Mouse (Mus musculus): ENCODE measurements at regions not wholly inside any gene's neighbourhood (a gene's known extent, or its start where the extent isn't known, plus 50 kb on each side); places are given as distances from the start of the nearest gene placed in this dataset.

GRCm38 (mm10) chr8:92102521-92102920 lies 254.9 kb upstream of the Irx5 start:
- ATAC-seq (ENCODE audit: extremely low read depth, insufficient number of reproducible peaks, low FRiP score, poor library complexity, severe bottlenecking) (no peak), DNase-seq (ENCODE audit: low spot score) (no peak)
- Histone ChIP-seq H3K9me3 (replicated peaks) (peaks cover 61% of the 10 kb centered on the region), H3K36me3 (replicated peaks) (no peaks in the 10 kb centered on the region), H3K4me3 (ENCODE audit: low read depth, low read length) (no peak overlapping the region), H3K27me3 (ENCODE audit: insufficient read depth, low read length) (no peaks in the 10 kb centered on the region), H3K4me1 (ENCODE audit: insufficient read depth, low read depth, low read length) (no peaks in the 10 kb centered on the region)
- TF ChIP-seq GATA2 (IDR thresholded peaks at IDR 0.05; ENCODE audit: borderline replicate concordance, low read depth, low read length) (no peak), GATA1 (IDR thresholded peaks at IDR 0.05; ENCODE audit: borderline replicate concordance, low read length) (no peak), POLR2AphosphoS5 (IDR thresholded peaks at IDR 0.05; ENCODE audit: insufficient replicate concordance, low read depth, low read length) (no peak), CTCF (IDR thresholded peaks at IDR 0.05; ENCODE audit: low read depth, low read length) (no peak), TAL1 (conservative IDR thresholded peaks at IDR 0.05; ENCODE audit: low read depth, low read length) (no peak)

GRCm38 (mm10) chr8:92095276-92095675 lies 262.1 kb upstream of the Irx5 start:
- Histone ChIP-seq H3K4me3 (ENCODE audit: low read depth, low read length) (no peak overlapping the region), H3K4me1 (ENCODE audit: insufficient read depth, low read depth, low read length) (no peaks in the 10 kb centered on the region), H3K9me3 (replicated peaks) (peaks cover 49% of the 10 kb centered on the region), H3K27me3 (ENCODE audit: insufficient read depth, low read length) (no peaks in the 10 kb centered on the region), H3K36me3 (replicated peaks) (no peaks in the 10 kb centered on the region)
- ATAC-seq (ENCODE audit: extremely low read depth, insufficient number of reproducible peaks, low FRiP score, poor library complexity, severe bottlenecking) = no peak
- TF ChIP-seq GATA1 (IDR thresholded peaks at IDR 0.05; ENCODE audit: borderline replicate concordance, low read length) (no peak), GATA2 (IDR thresholded peaks at IDR 0.05; ENCODE audit: borderline replicate concordance, low read depth, low read length) (no peak), TAL1 (conservative IDR thresholded peaks at IDR 0.05; ENCODE audit: low read depth, low read length) (no peak), CTCF (IDR thresholded peaks at IDR 0.05; ENCODE audit: low read depth, low read length) (no peak), POLR2AphosphoS5 (IDR thresholded peaks at IDR 0.05; ENCODE audit: insufficient replicate concordance, low read depth, low read length) (no peak)
- DNase-seq (ENCODE audit: low spot score) = no peak

- ATAC-seq (ENCODE audit: extremely low read depth, insufficient number of reproducible peaks, low FRiP score, poor library complexity, severe bottlenecking) = no peak
- Histone ChIP-seq H3K9me3 (replicated peaks) (peaks cover 33% of the 10 kb centered on the region), H3K36me3 (replicated peaks) (no peaks in the 10 kb centered on the region), H3K4me1 (ENCODE audit: insufficient read depth, low read depth, low read length) (no peaks in the 10 kb centered on the region), H3K27me3 (ENCODE audit: insufficient read depth, low read length) (no peaks in the 10 kb centered on the region), H3K4me3 (ENCODE audit: low read depth, low read length) (no peak overlapping the region)
- TF ChIP-seq CTCF (IDR thresholded peaks at IDR 0.05; ENCODE audit: low read depth, low read length) (no peak), GATA1 (IDR thresholded peaks at IDR 0.05; ENCODE audit: borderline replicate concordance, low read length) (no peak), GATA2 (IDR thresholded peaks at IDR 0.05; ENCODE audit: borderline replicate concordance, low read depth, low read length) (no peak), TAL1 (conservative IDR thresholded peaks at IDR 0.05; ENCODE audit: low read depth, low read length) (no peak), POLR2AphosphoS5 (IDR thresholded peaks at IDR 0.05; ENCODE audit: insufficient replicate concordance, low read depth, low read length) (no peak)
- no peak for DNase-seq (ENCODE audit: low spot score)
Measured at GRCm38 (mm10) chr8:92084124-92084523, 273.3 kb upstream of the Irx5 start.

GRCm38 (mm10) chr8:92081900-92082299 lies 275.5 kb upstream of the Irx5 start:
- TF ChIP-seq POLR2AphosphoS5 (IDR thresholded peaks at IDR 0.05; ENCODE audit: insufficient replicate concordance, low read depth, low read length) = no peak
- TF ChIP-seq GATA1 (IDR thresholded peaks at IDR 0.05; ENCODE audit: borderline replicate concordance, low read length) = no peak
- TF ChIP-seq GATA2 (IDR thresholded peaks at IDR 0.05; ENCODE audit: borderline replicate concordance, low read depth, low read length) = no peak
- TF ChIP-seq TAL1 (conservative IDR thresholded peaks at IDR 0.05; ENCODE audit: low read depth, low read length) = no peak
- TF ChIP-seq CTCF (IDR thresholded peaks at IDR 0.05; ENCODE audit: low read depth, low read length) = no peak
- DNase-seq (ENCODE audit: low spot score) (no peak), ATAC-seq (ENCODE audit: extremely low read depth, insufficient number of reproducible peaks, low FRiP score, poor library complexity, severe bottlenecking) (no peak)
- H3K36me3 ChIP-seq (replicated peaks) = no peaks in the 10 kb centered on the region
- H3K27me3 ChIP-seq (ENCODE audit: insufficient read depth, low read length) = no peaks in the 10 kb centered on the region
- no peaks in the 10 kb centered on the region for H3K4me1 ChIP-seq (ENCODE audit: insufficient read depth, low read depth, low read length)
- H3K4me3 ChIP-seq (ENCODE audit: low read depth, low read length) = no peak overlapping the region
- peaks cover 44% of the 10 kb centered on the region for H3K9me3 ChIP-seq (replicated peaks)

- H3K4me3 ChIP-seq (ENCODE audit: low read depth, low read length) = no peak overlapping the region
- H3K9me3 ChIP-seq (replicated peaks) = peaks cover 51% of the 10 kb centered on the region
- no peak for ATAC-seq (ENCODE audit: extremely low read depth, insufficient number of reproducible peaks, low FRiP score, poor library complexity, severe bottlenecking)
- H3K4me1 ChIP-seq (ENCODE audit: insufficient read depth, low read depth, low read length) = no peaks in the 10 kb centered on the region
- TF ChIP-seq POLR2AphosphoS5 (IDR thresholded peaks at IDR 0.05; ENCODE audit: insufficient replicate concordance, low read depth, low read length) = no peak
- no peak for TF ChIP-seq GATA2 (IDR thresholded peaks at IDR 0.05; ENCODE audit: borderline replicate concordance, low read depth, low read length)
- TF ChIP-seq CTCF (IDR thresholded peaks at IDR 0.05; ENCODE audit: low read depth, low read length) = no peak
- no peak for TF ChIP-seq GATA1 (IDR thresholded peaks at IDR 0.05; ENCODE audit: borderline replicate concordance, low read length)
- TF ChIP-seq TAL1 (conservative IDR thresholded peaks at IDR 0.05; ENCODE audit: low read depth, low read length) = no peak
- DNase-seq (ENCODE audit: low spot score) = no peak
- no peaks in the 10 kb centered on the region for H3K36me3 ChIP-seq (replicated peaks)
- H3K27me3 ChIP-seq (ENCODE audit: insufficient read depth, low read length) = no peaks in the 10 kb centered on the region
Measured at GRCm38 (mm10) chr8:92080852-92081251, 276.6 kb upstream of the Irx5 start.

- H3K4me1 ChIP-seq (ENCODE audit: insufficient read depth, low read depth, low read length) = no peaks in the 10 kb centered on the region
- DNase-seq (ENCODE audit: low spot score) = no peak
- H3K36me3 ChIP-seq (replicated peaks) = no peaks in the 10 kb centered on the region
- peaks cover 54% of the 10 kb centered on the region for H3K9me3 ChIP-seq (replicated peaks)
- TF ChIP-seq GATA2 (IDR thresholded peaks at IDR 0.05; ENCODE audit: borderline replicate concordance, low read depth, low read length) (no peak), POLR2AphosphoS5 (IDR thresholded peaks at IDR 0.05; ENCODE audit: insufficient replicate concordance, low read depth, low read length) (no peak), CTCF (IDR thresholded peaks at IDR 0.05; ENCODE audit: low read depth, low read length) (no peak), TAL1 (conservative IDR thresholded peaks at IDR 0.05; ENCODE audit: low read depth, low read length) (no peak), GATA1 (IDR thresholded peaks at IDR 0.05; ENCODE audit: borderline replicate concordance, low read length) (no peak)
- ATAC-seq (ENCODE audit: extremely low read depth, insufficient number of reproducible peaks, low FRiP score, poor library complexity, severe bottlenecking) = no peak
- H3K27me3 ChIP-seq (ENCODE audit: insufficient read depth, low read length) = no peaks in the 10 kb centered on the region
- no peak overlapping the region for H3K4me3 ChIP-seq (ENCODE audit: low read depth, low read length)
Measured at GRCm38 (mm10) chr8:92077611-92078010, 275.7 kb upstream of the Irx3 start.
